In genomic region chr15:101240799-101241204, GRCm38 (mm10) we compare ENCODE assay signal across 8 mouse cellular contexts. TPM values are rescaled to one million over a fixed set of nuclear protein-coding genes. Genes with fewer than 3 reads are reported as not detected.
DNase-seq lines count a peak whose midpoint lies in the region; ATAC-seq lines count a peak whose summit lies in the region.

No protein-coding gene starts in this region.

- peak; percentile 88 for DNase-seq in Muller cell, postnatal 12 days (ENCODE audit: inconsistent ontology term)
- DNase-seq in cerebellum, adult 9-10 months, result peak; percentile 94
- peak; percentile 85 to 91 for DNase-seq in frontal cortex, postnatal 14 days (ENCODE audit: low spot score in 2 of 2)
- peak; percentile 84 to 88 for DNase-seq in layer of hippocampus, postnatal 36 days
- DNase-seq in lung, postnatal 25 days (ENCODE audit: low spot score), result peak; percentile 90
- DNase-seq in retina, postnatal 7 days (ENCODE audit: low read depth, low spot score), result peak; percentile 80
- peak; percentile 70 for DNase-seq in urinary bladder, adult 2 months (ENCODE audit: low spot score)

- H3K4me2 ChIP-seq in hindbrain, embryonic 13.5 days, result peak overlapping the region; percentile 41

- H3K27me3 ChIP-seq in hindbrain, embryonic 13.5 days, result peaks cover 25% of the 10 kb centered on the region

- H3K4me3 ChIP-seq in hindbrain, embryonic 13.5 days, result peak overlapping the region; percentile 9; the same call in 1 of the 2 replicates

- WGBS in hindbrain, embryonic 13.5 days, result 10% methylated on average over 10 of the region's 10 CpGs

- no peaks in the 10 kb centered on the region for H3K36me3 ChIP-seq in hindbrain, embryonic 13.5 days

- H3K9me3 ChIP-seq in hindbrain, embryonic 13.5 days, result no peaks in the 10 kb centered on the region

- H3K27ac ChIP-seq in hindbrain, embryonic 13.5 days, result no peak overlapping the region

- H3K9ac ChIP-seq in hindbrain, embryonic 13.5 days, result peak overlapping the region; percentile 46; the same call in 1 of the 2 replicates

- peaks cover 21% of the 10 kb centered on the region for H3K4me1 ChIP-seq in hindbrain, embryonic 13.5 days (replicated peaks)

- ATAC-seq in hindbrain, embryonic 13.5 days (ENCODE audit: low FRiP score), result peak; percentile 50; the same call in 1 of the 2 replicates

RNA-seq across cellular contexts. Expression of gene Nr4a1, which starts 13.3 kb away (rescaled TPM):
- polyA plus RNA-seq in hindbrain, embryonic 13.5 days (2015; fragmentation: Nextera tagmentation; extraction: Ambion mirVana), result 4.9 and 5.0 TPM in 2 replicates
- total RNA-seq in layer of hippocampus, postnatal 36 days (2021), result 10 to 100 TPM; 53.8 to 63.8 TPM
- polyA plus RNA-seq in urinary bladder, adult 2 months (2012; rRNA removed), result 11.7 and 12.4 TPM in 2 replicates

RNA-seq across cellular contexts. Expression of gene Grasp, which starts 16.8 kb away (rescaled TPM):
- 1.7 and 1.8 TPM in 2 replicates for polyA plus RNA-seq in hindbrain, embryonic 13.5 days (2015; fragmentation: Nextera tagmentation; extraction: Ambion mirVana)
- total RNA-seq in layer of hippocampus, postnatal 36 days (2021), result 10 to 100 TPM; 68.7 to 70.3 TPM
- 8.7 and 9.7 TPM in 2 replicates for polyA plus RNA-seq in urinary bladder, adult 2 months (2012; rRNA removed)

RNA-seq across cellular contexts. Expression of gene Atg101, which starts 43.3 kb away (rescaled TPM):
- 82.9 and 84.6 TPM in 2 replicates for polyA plus RNA-seq in hindbrain, embryonic 13.5 days (2015; fragmentation: Nextera tagmentation; extraction: Ambion mirVana)
- total RNA-seq in layer of hippocampus, postnatal 36 days (2021), result 10 to 100 TPM; 48.8 to 49.5 TPM
- 40.5 and 54.0 TPM in 2 replicates for polyA plus RNA-seq in urinary bladder, adult 2 months (2012; rRNA removed)

RNA-seq across cellular contexts. Expression of gene 6030408B16Rik, which starts 52.2 kb away (rescaled TPM):
- polyA plus RNA-seq in hindbrain, embryonic 13.5 days (2015; fragmentation: Nextera tagmentation; extraction: Ambion mirVana), result 0.56 and 0.66 TPM in 2 replicates
- total RNA-seq in layer of hippocampus, postnatal 36 days (2021), result under 1 TPM; 0.20 to 0.30 TPM
- 2.2 and 3.5 TPM in 2 replicates for polyA plus RNA-seq in urinary bladder, adult 2 months (2012; rRNA removed)
